Mouse (Mus musculus) bone marrow macrophage, adult 2 months (primary cell): ENCODE results near the gene Tut7. TPM values are rescaled to one million over a fixed set of nuclear protein-coding genes. Genes with fewer than 3 reads are reported as not detected.

ENCODE experiments used
- polyA plus RNA-seq: library from polyadenylated mRNA; stranded (reverse); fragments of >200 nt; gene quantifications from 2 replicates; pipeline ENCODE4 v1.2.4, GENCODE M21; 2012; ENCODE audit not compliant: missing spikeins, insufficient read depth, insufficient read length

Tut7 gene
- polyA plus RNA-seq, 1 experiment = 148 TPM

Other genes with a start within 250 kb of the Tut7 start
- 39.7 and 50.6 TPM in 2 replicates for gene Agtpbp1, start 237.9 kb downstream of the Tut7 start, polyA plus RNA-seq
- gene Naa35, start 237.9 kb downstream of the Tut7 start, polyA plus RNA-seq = 46.6 and 65.6 TPM in 2 replicates
- gene Golm1, start 147.3 kb downstream of the Tut7 start, polyA plus RNA-seq = 7.6 and 8.1 TPM in 2 replicates
- gene 4921517D22Rik, start 129.0 kb downstream of the Tut7 start, polyA plus RNA-seq = not detected in 2 replicates
- not detected in 2 replicates for gene Spata31d1a, start 112.8 kb downstream of the Tut7 start, polyA plus RNA-seq
- not detected in 2 replicates for gene Spata31d1b, start 110.9 kb downstream of the Tut7 start, polyA plus RNA-seq
- gene Spata31d1d, start 91.4 kb downstream of the Tut7 start, polyA plus RNA-seq = not detected in 2 replicates
- gene 1700014D04Rik, start 76.4 kb downstream of the Tut7 start, polyA plus RNA-seq = not detected in 2 replicates
- 29.2 and 32.6 TPM in 2 replicates for gene Isca1, start 53.3 kb downstream of the Tut7 start, polyA plus RNA-seq
- not detected in 2 replicates for gene Gm49354, start 40.9 kb downstream of the Tut7 start, polyA plus RNA-seq